Mouse (Mus musculus) ovary, adult 18-20 months (tissue): Measurements from ENCODE around the gene Rnf151.
"Not testable (repeated sequence)": the region's sequence is repeated elsewhere in the genome, so short reads cannot be mapped to it uniquely, and the experiment has no call there.

Experiments used
- DNase-seq: peaks from one replicate; pipeline ENCODE4 v3.0.0; 2022; ENCODE audit warnings: low spot score, mixed read lengths

Gene Rnf151

GRCm38 (mm10) chr17:24705821-24706220, 12.0 kb downstream of the Rnf151 start:
- DNase-seq = no peak

GRCm38 (mm10) chr17:24701251-24701650, 16.6 kb downstream of the Rnf151 start:
- no peak for DNase-seq

GRCm38 (mm10) chr17:24699473-24699872, 18.4 kb downstream of the Rnf151 start:
- DNase-seq = no peak

GRCm38 (mm10) chr17:24698715-24699114, 19.1 kb downstream of the Rnf151 start:
- DNase-seq = no peak

- no peak for DNase-seq
Observed at GRCm38 (mm10) chr17:24697985-24698384, 19.9 kb downstream of the Rnf151 start.

- DNase-seq = peak; percentile 85
Observed at GRCm38 (mm10) chr17:24696011-24696697, 21.7 kb downstream of the Rnf151 start, which contains the start of the genes Gfer and Noxo1. Gene Gfer (minus strand): TSS chr17:24696156. Gene Noxo1 (plus strand): TSS chr17:24696234.

GRCm38 (mm10) chr17:24695326-24696010, 22.4 kb downstream of the Rnf151 start:
- DNase-seq = no peak

- no peak for DNase-seq
Observed at GRCm38 (mm10) chr17:24692385-24692784, 25.5 kb downstream of the Rnf151 start.

- no peak for DNase-seq
Observed at GRCm38 (mm10) chr17:24689251-24690081, 28.4 kb downstream of the Rnf151 start, which contains the start of gene Syngr3. Gene Syngr3 (minus strand): TSS chr17:24689955.

- DNase-seq = no peak
Observed at GRCm38 (mm10) chr17:24687599-24687998, 30.3 kb downstream of the Rnf151 start.

GRCm38 (mm10) chr17:24687146-24687595, 30.7 kb downstream of the Rnf151 start:
- DNase-seq = no peak

GRCm38 (mm10) chr17:24686514-24686913, 31.3 kb downstream of the Rnf151 start:
- no peak for DNase-seq

- DNase-seq = no peak
Observed at GRCm38 (mm10) chr17:24677500-24678080, 40.3 kb downstream of the Rnf151 start.

- no peak for DNase-seq
Observed at GRCm38 (mm10) chr17:24676877-24677276, 41.0 kb downstream of the Rnf151 start.

- no peak for DNase-seq
Observed at GRCm38 (mm10) chr17:24676187-24676586, 41.7 kb downstream of the Rnf151 start.

GRCm38 (mm10) chr17:24674277-24674676, 43.6 kb downstream of the Rnf151 start:
- no peak for DNase-seq

GRCm38 (mm10) chr17:24672141-24672540, 45.7 kb downstream of the Rnf151 start:
- no peak for DNase-seq

GRCm38 (mm10) chr17:24671346-24671745, 46.5 kb downstream of the Rnf151 start:
- no peak for DNase-seq

- no peak for DNase-seq
Observed at GRCm38 (mm10) chr17:24670246-24670844, 47.5 kb downstream of the Rnf151 start.

GRCm38 (mm10) chr17:24669545-24670245, 48.2 kb downstream of the Rnf151 start, which contains the start of gene Zfp598:
Gene Zfp598 (plus strand): TSS chr17:24669687.
- DNase-seq = peak; percentile 87

GRCm38 (mm10) chr17:24669214-24669544, 48.7 kb downstream of the Rnf151 start:
- DNase-seq = not testable (repeated sequence)
